Mouse (Mus musculus): ENCODE measurements around the gene Slco2a1. TPM values are rescaled to one million over a fixed set of nuclear protein-coding genes. Genes with fewer than 3 reads are reported as not detected.

Slco2a1 gene
- polyA plus RNA-seq, 1 experiment from 2014 or later = 3.3 TPM

- H3K9me3 ChIP-seq = no peaks in the 10 kb centered on the region
- no peak overlapping the region for H3K4me2 ChIP-seq
- H3K4me1 ChIP-seq (replicated peaks) = no peaks in the 10 kb centered on the region
- ATAC-seq (ENCODE audit: low FRiP score, low read depth) = no peak
- no peak overlapping the region for H3K27ac ChIP-seq (replicated peaks)
- no peak overlapping the region for H3K4me3 ChIP-seq
- no peaks in the 10 kb centered on the region for H3K36me3 ChIP-seq
- no peaks in the 10 kb centered on the region for H3K27me3 ChIP-seq
- 77% methylated on average over 4 of the region's 4 CpGs for WGBS
- no peak overlapping the region for H3K9ac ChIP-seq
Measured at GRCm38 (mm10) chr9:103024116-103024515, 35.6 kb downstream of the Slco2a1 start.

DNA sequence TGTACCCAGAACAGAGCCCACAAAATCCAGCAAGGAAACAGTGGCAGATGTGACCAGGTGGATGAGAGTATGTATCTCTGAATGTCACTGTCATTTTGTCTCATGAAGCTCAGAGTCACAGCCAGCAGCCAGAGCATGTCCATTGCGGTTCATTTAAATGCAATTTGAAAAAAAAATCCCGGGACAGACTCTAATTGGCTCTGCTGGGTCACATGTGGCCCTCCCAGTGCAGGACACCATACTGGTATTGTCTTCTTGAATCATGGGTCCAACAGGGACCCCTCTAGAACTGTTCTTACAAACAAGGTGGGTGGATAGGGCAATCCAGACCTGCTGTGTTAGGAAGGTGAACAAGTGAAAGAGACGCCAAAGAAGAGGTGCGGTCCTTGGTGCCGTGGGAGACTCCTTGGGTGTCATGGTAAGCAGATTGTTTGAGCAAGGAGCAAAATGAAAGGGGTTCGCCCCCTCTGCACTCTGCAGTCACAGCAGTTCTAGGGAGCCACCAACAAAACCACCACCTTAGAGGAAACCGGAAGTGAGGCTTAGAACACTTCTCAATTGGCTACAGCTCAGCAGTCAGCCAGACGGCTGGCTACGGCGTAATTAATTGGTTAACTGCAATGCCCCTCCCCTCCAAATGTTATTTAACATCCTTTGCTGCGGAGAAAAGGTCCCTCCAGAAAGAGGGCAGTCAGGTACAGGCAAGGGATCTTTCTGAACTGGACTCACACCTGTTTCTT lies 38.8 kb downstream of the Slco2a1 start:
- 73% methylated on average over 11 of the region's 11 CpGs for WGBS
- no peak for ATAC-seq (ENCODE audit: low FRiP score, low read depth)
- H3K9ac ChIP-seq = no peak overlapping the region
- no peak overlapping the region for H3K4me3 ChIP-seq
- H3K27ac ChIP-seq (replicated peaks) = no peak overlapping the region
- no peaks in the 10 kb centered on the region for H3K9me3 ChIP-seq
- H3K27me3 ChIP-seq = no peaks in the 10 kb centered on the region
- no peak overlapping the region for H3K4me2 ChIP-seq
- H3K4me1 ChIP-seq (replicated peaks) = no peaks in the 10 kb centered on the region
- no peaks in the 10 kb centered on the region for H3K36me3 ChIP-seq

- H3K36me3 ChIP-seq = no peaks in the 10 kb centered on the region
- no peak overlapping the region for H3K4me3 ChIP-seq
- H3K27ac ChIP-seq (replicated peaks) = no peak overlapping the region
- no peaks in the 10 kb centered on the region for H3K4me1 ChIP-seq (replicated peaks)
- H3K9me3 ChIP-seq = no peaks in the 10 kb centered on the region
- no peaks in the 10 kb centered on the region for H3K27me3 ChIP-seq
- no peak overlapping the region for H3K9ac ChIP-seq
- H3K4me2 ChIP-seq = no peak overlapping the region
- no peak for ATAC-seq (ENCODE audit: low FRiP score, low read depth)
- 61% methylated on average over 8 of the region's 8 CpGs for WGBS
Measured at GRCm38 (mm10) chr9:103029012-103029411, 40.5 kb downstream of the Slco2a1 start.

DNA sequence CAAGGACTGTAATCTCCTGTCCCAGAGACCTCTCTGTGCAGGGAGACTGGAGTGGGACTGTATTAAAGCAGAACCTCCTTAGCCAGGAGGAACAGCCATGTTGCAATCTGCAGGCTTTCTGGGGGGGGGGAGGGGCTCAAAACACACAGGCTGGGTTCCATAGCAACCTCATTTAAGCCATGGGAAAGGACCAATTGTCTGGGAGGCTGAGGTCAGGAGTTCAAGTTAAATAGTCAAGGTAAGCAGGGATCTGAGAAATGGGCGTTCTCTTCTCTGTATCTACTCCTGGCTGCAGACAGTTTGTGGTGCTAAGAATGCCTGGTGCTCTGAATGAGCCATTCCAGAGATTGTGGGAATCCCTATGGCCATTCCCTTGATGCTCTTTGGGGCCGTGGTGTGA lies 41.5 kb downstream of the Slco2a1 start:
- Histone ChIP-seq H3K27ac (replicated peaks) (no peak overlapping the region), H3K27me3 (no peaks in the 10 kb centered on the region), H3K36me3 (no peaks in the 10 kb centered on the region), H3K9me3 (no peaks in the 10 kb centered on the region), H3K9ac (no peak overlapping the region), H3K4me2 (no peak overlapping the region), H3K4me1 (replicated peaks) (no peaks in the 10 kb centered on the region), H3K4me3 (no peak overlapping the region)
- WGBS = 70% methylated on average over 2 of the region's 2 CpGs
- no peak for ATAC-seq (ENCODE audit: low FRiP score, low read depth)

GRCm38 (mm10) chr9:103031211-103031610 lies 42.7 kb downstream of the Slco2a1 start:
- Histone ChIP-seq H3K27ac (replicated peaks) (no peak overlapping the region), H3K4me2 (no peak overlapping the region), H3K9ac (no peak overlapping the region), H3K9me3 (no peaks in the 10 kb centered on the region), H3K36me3 (no peaks in the 10 kb centered on the region), H3K4me3 (no peak overlapping the region), H3K4me1 (replicated peaks) (no peaks in the 10 kb centered on the region), H3K27me3 (no peaks in the 10 kb centered on the region)
- WGBS = 71% methylated on average over 5 of the region's 5 CpGs
- no peak for ATAC-seq (ENCODE audit: low FRiP score, low read depth)

- Histone ChIP-seq H3K36me3 (no peaks in the 10 kb centered on the region), H3K9me3 (no peaks in the 10 kb centered on the region), H3K4me1 (replicated peaks) (no peaks in the 10 kb centered on the region), H3K27ac (replicated peaks) (no peak overlapping the region), H3K9ac (no peak overlapping the region), H3K27me3 (no peaks in the 10 kb centered on the region), H3K4me2 (no peak overlapping the region), H3K4me3 (no peak overlapping the region)
- WGBS = 78% methylated on average over 8 of the region's 8 CpGs
- no peak for ATAC-seq (ENCODE audit: low FRiP score, low read depth)
Measured at GRCm38 (mm10) chr9:103032193-103032592, 43.7 kb downstream of the Slco2a1 start.

DNA sequence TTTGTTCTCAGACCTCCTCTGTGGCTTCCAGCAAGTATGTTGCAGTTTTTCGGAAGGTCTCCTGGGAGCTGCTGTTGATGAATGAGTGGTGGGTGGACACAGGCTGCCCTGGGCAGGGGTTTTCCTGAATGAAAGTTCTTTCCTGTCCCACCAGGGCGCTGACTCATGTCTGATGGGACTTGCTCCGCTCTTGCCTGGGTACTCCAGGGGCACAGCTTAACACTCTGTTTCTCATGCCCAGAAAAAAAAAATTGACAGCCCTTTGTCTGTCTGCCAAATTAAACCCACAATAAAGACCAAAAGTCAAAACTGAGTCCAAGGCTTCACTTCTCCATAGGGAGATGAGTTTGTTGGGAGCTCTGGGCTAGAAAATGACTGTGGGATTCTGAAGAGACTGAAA lies 44.9 kb downstream of the Slco2a1 start:
- WGBS = 74% methylated on average over 3 of the region's 3 CpGs
- H3K4me2 ChIP-seq = no peak overlapping the region
- no peaks in the 10 kb centered on the region for H3K27me3 ChIP-seq
- no peaks in the 10 kb centered on the region for H3K36me3 ChIP-seq
- H3K9ac ChIP-seq = no peak overlapping the region
- no peak for ATAC-seq (ENCODE audit: low FRiP score, low read depth)
- no peaks in the 10 kb centered on the region for H3K9me3 ChIP-seq
- H3K4me3 ChIP-seq = no peak overlapping the region
- H3K27ac ChIP-seq (replicated peaks) = no peak overlapping the region
- no peaks in the 10 kb centered on the region for H3K4me1 ChIP-seq (replicated peaks)

- no peak overlapping the region for H3K4me2 ChIP-seq
- H3K36me3 ChIP-seq = no peaks in the 10 kb centered on the region
- no peaks in the 10 kb centered on the region for H3K9me3 ChIP-seq
- ATAC-seq (ENCODE audit: low FRiP score, low read depth) = no peak
- no peak overlapping the region for H3K27ac ChIP-seq (replicated peaks)
- H3K27me3 ChIP-seq = no peaks in the 10 kb centered on the region
- H3K4me1 ChIP-seq (replicated peaks) = no peaks in the 10 kb centered on the region
- no peak overlapping the region for H3K4me3 ChIP-seq
- WGBS = 84% methylated on average over 8 of the region's 8 CpGs
- H3K9ac ChIP-seq = no peak overlapping the region
Measured at GRCm38 (mm10) chr9:103036971-103037391, 48.5 kb downstream of the Slco2a1 start.

- 82% methylated on average over 2 of the region's 2 CpGs for WGBS
- H3K4me1 ChIP-seq (replicated peaks) = no peaks in the 10 kb centered on the region
- H3K27me3 ChIP-seq = no peaks in the 10 kb centered on the region
- no peak for ATAC-seq (ENCODE audit: low FRiP score, low read depth)
- H3K4me3 ChIP-seq = no peak overlapping the region
- no peaks in the 10 kb centered on the region for H3K36me3 ChIP-seq
- no peak overlapping the region for H3K27ac ChIP-seq (replicated peaks)
- no peaks in the 10 kb centered on the region for H3K9me3 ChIP-seq
- no peak overlapping the region for H3K9ac ChIP-seq
- no peak overlapping the region for H3K4me2 ChIP-seq
Measured at GRCm38 (mm10) chr9:103038266-103038665, 49.8 kb downstream of the Slco2a1 start.

- Histone ChIP-seq H3K4me2 (no peak overlapping the region), H3K36me3 (no peaks in the 10 kb centered on the region), H3K9me3 (no peaks in the 10 kb centered on the region), H3K9ac (no peak overlapping the region), H3K4me1 (replicated peaks) (no peaks in the 10 kb centered on the region), H3K27ac (replicated peaks) (no peak overlapping the region), H3K4me3 (no peak overlapping the region), H3K27me3 (no peaks in the 10 kb centered on the region)
- no peak for ATAC-seq (ENCODE audit: low FRiP score, low read depth)
- 88% methylated on average over 7 of the region's 7 CpGs for WGBS
Measured at GRCm38 (mm10) chr9:103038705-103039104, 50.2 kb downstream of the Slco2a1 start.

DNA sequence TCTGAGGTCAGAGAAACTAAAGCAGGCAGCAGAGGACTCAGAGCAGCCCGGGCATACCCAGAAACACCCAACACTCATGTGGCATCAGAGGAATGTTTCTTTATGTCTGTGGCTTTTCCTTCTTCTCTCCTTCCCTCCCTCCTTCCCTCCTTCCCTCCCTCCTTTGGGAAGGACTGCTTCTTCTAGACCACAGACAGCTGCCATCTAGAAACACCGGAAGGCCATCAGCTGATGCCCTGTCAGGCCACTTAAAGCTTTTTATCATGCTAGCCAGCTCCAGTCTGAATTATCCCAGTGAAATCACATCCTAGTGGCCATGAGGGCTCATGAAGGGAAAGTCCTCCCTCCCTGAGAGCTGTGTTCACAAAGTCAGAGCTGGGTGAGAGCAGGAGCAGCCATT lies 52.1 kb downstream of the Slco2a1 start:
- H3K27me3 ChIP-seq = no peaks in the 10 kb centered on the region
- no peak overlapping the region for H3K27ac ChIP-seq (replicated peaks)
- H3K36me3 ChIP-seq = no peaks in the 10 kb centered on the region
- no peaks in the 10 kb centered on the region for H3K9me3 ChIP-seq
- H3K4me3 ChIP-seq = no peak overlapping the region
- ATAC-seq (ENCODE audit: low FRiP score, low read depth) = no peak
- no peak overlapping the region for H3K4me2 ChIP-seq
- H3K9ac ChIP-seq = no peak overlapping the region
- WGBS = 82% methylated on average over 2 of the region's 2 CpGs
- no peaks in the 10 kb centered on the region for H3K4me1 ChIP-seq (replicated peaks)

DNA sequence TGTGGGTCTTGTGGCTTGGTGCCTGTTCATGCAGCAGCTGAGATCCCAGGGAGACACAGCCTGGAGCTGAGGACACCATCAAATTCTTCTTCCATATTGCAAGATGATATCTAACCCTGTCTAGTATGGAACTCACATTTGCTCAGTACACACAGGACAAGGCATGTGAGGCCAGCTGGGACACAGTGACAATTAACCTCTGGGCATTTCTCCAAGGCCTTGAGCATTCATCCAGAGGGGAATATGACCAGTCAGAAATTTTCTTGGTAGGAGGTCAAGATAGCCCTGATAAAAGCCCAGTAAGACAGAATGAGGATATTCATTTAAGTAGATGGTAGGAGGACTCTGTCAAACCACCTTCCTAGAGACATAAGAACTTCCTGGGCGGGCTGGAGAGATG lies 56.9 kb downstream of the Slco2a1 start:
- no peak for ATAC-seq (ENCODE audit: low FRiP score, low read depth)
- WGBS = 74% methylated on average over 1 of the region's 1 CpGs

GRCm38 (mm10) chr9:103049049-103049511 lies 60.6 kb downstream of the Slco2a1 start:
- H3K4me3 ChIP-seq = no peak overlapping the region
- WGBS = 77% methylated on average over 7 of the region's 7 CpGs
- no peak overlapping the region for H3K27ac ChIP-seq (replicated peaks)
- H3K9me3 ChIP-seq = no peaks in the 10 kb centered on the region
- ATAC-seq (ENCODE audit: low FRiP score, low read depth) = no peak
- H3K27me3 ChIP-seq = no peaks in the 10 kb centered on the region
- H3K4me1 ChIP-seq (replicated peaks) = no peaks in the 10 kb centered on the region
- H3K9ac ChIP-seq = no peak overlapping the region
- H3K4me2 ChIP-seq = no peak overlapping the region
- no peaks in the 10 kb centered on the region for H3K36me3 ChIP-seq

More for the DNA sequence above, 56.9 kb downstream of the Slco2a1 start:
- Histone ChIP-seq H3K4me2 (no peak overlapping the region), H3K36me3 (no peaks in the 10 kb centered on the region), H3K4me1 (replicated peaks) (no peaks in the 10 kb centered on the region), H3K9me3 (no peaks in the 10 kb centered on the region), H3K9ac (no peak overlapping the region), H3K27ac (replicated peaks) (no peak overlapping the region), H3K4me3 (no peak overlapping the region), H3K27me3 (no peaks in the 10 kb centered on the region)

All from hindbrain, embryonic 15.5 days (tissue).